Mouse (Mus musculus) hindbrain, postnatal 0 days (tissue): Measurements from ENCODE around the gene Cntf. TPM values are rescaled to one million over a fixed set of nuclear protein-coding genes. Genes with fewer than 3 reads are reported as not detected.
A peak's percentile ranks its signal among the peaks of the same experiment; 100 is the strongest.
"Not testable (repeated sequence)": the region's sequence is repeated elsewhere in the genome, so short reads cannot be mapped to it uniquely, and the experiment has no call there.

Experiments
- ATAC-seq: fragments of 200-750 bp; cut with Nextera tagmentation; 2 replicates; pipeline ENCODE4 v1.8.0; 2017; ENCODE audit warnings: mild to moderate bottlenecking, moderate TSS enrichment, moderate library complexity
- DNase-seq: peaks from one replicate; pipeline ENCODE4 v3.0.0-alpha.2; 2015; ENCODE audit warnings: low spot score
- H3K27ac ChIP-seq: fragments of 300-500 bp; sonication (generic); 2 replicates; pipeline ENCODE4 v1.5.1; 2014; ENCODE audit warnings: mild to moderate bottlenecking
- H3K27me3 ChIP-seq: fragments of 300-500 bp; sonication (generic); 2 replicates; pipeline ENCODE4 v1.6.1; 2014; ENCODE audit warnings: low read length, mixed read lengths; ENCODE audit not compliant: insufficient read depth
- H3K36me3 ChIP-seq: fragments of 300-500 bp; sonication (generic); 2 replicates; pipeline ENCODE4 v1.6.1; 2014; ENCODE audit warnings: low read length, mixed read lengths; ENCODE audit not compliant: insufficient read depth
- H3K4me1 ChIP-seq: fragments of 300-500 bp; sonication (generic); 2 replicates; pipeline ENCODE4 v1.6.1; 2014; ENCODE audit warnings: antibody characterized with exemption, low read length, mixed read lengths; ENCODE audit not compliant: insufficient read depth
- H3K4me2 ChIP-seq: fragments of 300-500 bp; sonication (generic); 2 replicates; pipeline ENCODE4 v1.6.1; 2014; ENCODE audit warnings: low read depth, mild to moderate bottlenecking, low read length, moderate library complexity, mixed read lengths
- H3K4me3 ChIP-seq: fragments of 300-500 bp; sonication (generic); 2 replicates; pipeline ENCODE4 v1.5.1; 2014; ENCODE audit warnings: low read length
- H3K9ac ChIP-seq: fragments of 300-500 bp; sonication (generic); replicated peaks from 2 replicates; pipeline ENCODE4 v1.6.1; 2014; ENCODE audit warnings: mild to moderate bottlenecking, low read length, moderate library complexity, mixed read lengths
- H3K9me3 ChIP-seq: fragments of 300-500 bp; sonication (generic); 2 replicates; pipeline ENCODE4 v1.6.1; 2016; ENCODE audit warnings: low read length, mixed read lengths
- CTCF ChIP-seq: IDR thresholded peaks from 2 replicates; pipeline ENCODE4 v1.5.1; 2016; ENCODE audit warnings: antibody characterized with exemption, control low read depth, low read depth
- WGBS: fragments of 180-500 bp; shearing (Covaris S2); extraction: QIAGEN DNeasy Blood & Tissue Kit; methylation state at CpG from one replicate; pipeline ENCODE4 v1.1.7; 2014; 5-methylcytosine and 5-hydroxymethylcytosine counted together
- polyA plus RNA-seq: library from polyadenylated mRNA; unstranded; fragments of >200 nt; fragmentation: Nextera tagmentation; extraction: Ambion mirVana; gene quantifications from 2 replicates; pipeline ENCODE4 v1.2.1, GENCODE M21; 2015
- total RNA-seq: library from RNA; depleted of rRNA; stranded (reverse); fragments of >200 nt; gene quantifications from 2 replicates; pipeline ENCODE4 v1.2.3, GENCODE M21; 2014; rRNA removed

Gene Cntf
- total and polyA plus RNA-seq, 2 experiments from 2014 or later, result 0.42 to 1.5 TPM

GRCm38 (mm10) chr19:12725851-12726250 lies 39.6 kb downstream of the Cntf start:
- TF ChIP-seq CTCF, result no peak
- no peak overlapping the region for H3K9ac ChIP-seq
- H3K4me3 ChIP-seq, result no peak overlapping the region
- H3K4me2 ChIP-seq, result no peak overlapping the region
- no peak overlapping the region for H3K27ac ChIP-seq
- WGBS, result 83% methylated on average over 1 of the region's 1 CpGs
- H3K27me3 ChIP-seq, result no peaks in the 10 kb centered on the region
- DNase-seq, result no peak
- H3K36me3 ChIP-seq, result no peaks in the 10 kb centered on the region
- ATAC-seq, result no peak
- no peaks in the 10 kb centered on the region for H3K9me3 ChIP-seq
- H3K4me1 ChIP-seq, result no peaks in the 10 kb centered on the region

GRCm38 (mm10) chr19:12722308-12722707 lies 43.1 kb downstream of the Cntf start:
- 58% methylated on average over 2 of the region's 3 CpGs for WGBS
- no peak for DNase-seq
- Histone ChIP-seq H3K36me3 (no peaks in the 10 kb centered on the region), H3K4me1 (no peaks in the 10 kb centered on the region), H3K4me2 (no peak overlapping the region), H3K27me3 (no peaks in the 10 kb centered on the region), H3K27ac (no peak overlapping the region), H3K9ac (no peak overlapping the region), H3K9me3 (no peaks in the 10 kb centered on the region), H3K4me3 (no peak overlapping the region)
- peak; percentile 33 for TF ChIP-seq CTCF
- ATAC-seq, result no peak

GRCm38 (mm10) chr19:12721596-12721995 lies 43.8 kb downstream of the Cntf start:
- H3K9ac ChIP-seq, H3K36me3 ChIP-seq, H3K4me1 ChIP-seq, H3K4me3 ChIP-seq, DNase-seq, H3K27me3 ChIP-seq, H3K27ac ChIP-seq, ATAC-seq, H3K9me3 ChIP-seq, H3K4me2 ChIP-seq: not testable (repeated sequence)
- WGBS, result 91% methylated on average over 7 of the region's 7 CpGs

- not testable (repeated sequence) for H3K4me2 ChIP-seq, ATAC-seq, H3K4me1 ChIP-seq, H3K9ac ChIP-seq, H3K27me3 ChIP-seq, H3K4me3 ChIP-seq, DNase-seq, H3K9me3 ChIP-seq, H3K27ac ChIP-seq, H3K36me3 ChIP-seq
- 95% methylated on average over 5 of the region's 5 CpGs for WGBS
Measured at GRCm38 (mm10) chr19:12720919-12721318, 44.5 kb downstream of the Cntf start.

GRCm38 (mm10) chr19:12720463-12720862 lies 45.0 kb downstream of the Cntf start:
- Histone ChIP-seq H3K4me1 (no peaks in the 10 kb centered on the region), H3K9me3 (no peaks in the 10 kb centered on the region), H3K9ac (no peak overlapping the region), H3K27ac (no peak overlapping the region), H3K27me3 (no peaks in the 10 kb centered on the region), H3K4me3 (no peak overlapping the region), H3K36me3 (no peaks in the 10 kb centered on the region), H3K4me2 (no peak overlapping the region)
- no peak for DNase-seq
- no peak for TF ChIP-seq CTCF
- ATAC-seq, result no peak
- 77% methylated on average over 2 of the region's 2 CpGs for WGBS

- Histone ChIP-seq H3K27me3 (no peaks in the 10 kb centered on the region), H3K4me3 (no peak overlapping the region), H3K4me1 (no peaks in the 10 kb centered on the region), H3K27ac (no peak overlapping the region), H3K9ac (no peak overlapping the region), H3K4me2 (no peak overlapping the region), H3K36me3 (no peaks in the 10 kb centered on the region), H3K9me3 (no peaks in the 10 kb centered on the region)
- 84% methylated on average over 6 of the region's 6 CpGs for WGBS
- ATAC-seq, result no peak
- DNase-seq, result no peak
- no peak for TF ChIP-seq CTCF
Measured at GRCm38 (mm10) chr19:12719189-12719588, 46.2 kb downstream of the Cntf start.

Other genes starting within 250 kb of the Cntf start
- gene Fam111a, start 219.9 kb downstream of the Cntf start, total RNA-seq, result 1.9 and 4.8 TPM in 2 replicates
- gene Fam111a, start 219.9 kb downstream of the Cntf start, polyA plus RNA-seq, result 3.2 and 3.3 TPM in 2 replicates
- 0.14 TPM in 1 of 2 replicates, not detected in the other for gene Gm4952, start 165.7 kb downstream of the Cntf start, total RNA-seq
- 0.30 and 0.43 TPM in 2 replicates for gene Gm4952, start 165.7 kb downstream of the Cntf start, polyA plus RNA-seq
- not detected in 2 replicates for gene Glyat, start 132.3 kb downstream of the Cntf start, total RNA-seq
- gene Glyat, start 132.3 kb downstream of the Cntf start, polyA plus RNA-seq, result 0.05 TPM in 1 of 2 replicates, not detected in the other
- gene Olfr1442, start 95.2 kb downstream of the Cntf start, total RNA-seq, result not detected in 2 replicates
- gene Olfr1442, start 95.2 kb downstream of the Cntf start, polyA plus RNA-seq, result not detected in 2 replicates
- gene Olfr1443, start 87.5 kb downstream of the Cntf start, total RNA-seq, result not detected in 2 replicates
- gene Olfr1443, start 87.5 kb downstream of the Cntf start, polyA plus RNA-seq, result not detected in 2 replicates
- gene Keg1, start 69.8 kb downstream of the Cntf start, total RNA-seq, result not detected in 2 replicates
- not detected in 2 replicates for gene Keg1, start 69.8 kb downstream of the Cntf start, polyA plus RNA-seq
- gene Zfp91, start 30.5 kb upstream of the Cntf start, total RNA-seq, result 42.5 and 49.1 TPM in 2 replicates
- 13.4 and 14.1 TPM in 2 replicates for gene Zfp91, start 30.5 kb upstream of the Cntf start, polyA plus RNA-seq
- gene Lpxn, start 30.6 kb upstream of the Cntf start, total RNA-seq, result 0.83 and 1.8 TPM in 2 replicates
- 1.1 and 1.2 TPM in 2 replicates for gene Lpxn, start 30.6 kb upstream of the Cntf start, polyA plus RNA-seq
- not detected in 2 replicates for gene Gm5244, start 81.0 kb upstream of the Cntf start, total RNA-seq
- gene Gm5244, start 81.0 kb upstream of the Cntf start, polyA plus RNA-seq, result not detected in 2 replicates
- not detected in 2 replicates for gene Olfr1444, start 91.7 kb upstream of the Cntf start, total RNA-seq
- gene Olfr1444, start 91.7 kb upstream of the Cntf start, polyA plus RNA-seq, result not detected in 2 replicates
- not detected in 2 replicates for gene Olfr1445, start 118.2 kb upstream of the Cntf start, total RNA-seq
- not detected in 2 replicates for gene Olfr1445, start 118.2 kb upstream of the Cntf start, polyA plus RNA-seq
- gene Olfr1446, start 127.9 kb upstream of the Cntf start, total RNA-seq, result not detected in 2 replicates
- gene Olfr1446, start 127.9 kb upstream of the Cntf start, polyA plus RNA-seq, result not detected in 2 replicates
- not detected in 2 replicates for gene Olfr1447, start 138.1 kb upstream of the Cntf start, total RNA-seq
- gene Olfr1447, start 138.1 kb upstream of the Cntf start, polyA plus RNA-seq, result not detected in 2 replicates
- not detected in 2 replicates for gene Olfr1448, start 158.8 kb upstream of the Cntf start, total RNA-seq
- gene Olfr1448, start 158.8 kb upstream of the Cntf start, polyA plus RNA-seq, result not detected in 2 replicates
- not detected in 2 replicates for gene Olfr1449, start 165.2 kb upstream of the Cntf start, total RNA-seq
- gene Olfr1449, start 165.2 kb upstream of the Cntf start, polyA plus RNA-seq, result not detected in 2 replicates
- not detected in 2 replicates for gene Olfr1450, start 184.6 kb upstream of the Cntf start, total RNA-seq
- gene Olfr1450, start 184.6 kb upstream of the Cntf start, polyA plus RNA-seq, result not detected in 2 replicates
- gene Olfr1451, start 229.4 kb upstream of the Cntf start, total RNA-seq, result not detected in 2 replicates
- not detected in 2 replicates for gene Olfr1451, start 229.4 kb upstream of the Cntf start, polyA plus RNA-seq